Comparison of ENCODE assay signal across 9 mouse cellular contexts in genomic region chr19:50264450-50264849, GRCm38 (mm10).
DNase-seq lines count a peak whose midpoint lies in the region; ATAC-seq and TF ChIP-seq lines count a peak whose summit lies in the region.
"Had no signal": no experiment of that assay in that cellular context is flagged by ENCODE, and none has a peak within 500 bp of the region (broad histone marks: within the 10 kb centered on the region; RNA-seq: fewer than 3 reads in every experiment).

No protein-coding gene starts in this region.

- H3K27ac ChIP-seq in limb, embryonic 11.5 days (replicated peaks; ENCODE audit: low read depth, low read length) = no peak overlapping the region
- no peak overlapping the region for H3K27ac ChIP-seq in limb, embryonic 10.5 days
- H3K27ac ChIP-seq in thymus, adult 2 months (ENCODE audit: control insufficient read depth, insufficient read depth, low read length) = no peak overlapping the region

- H3K36me3 ChIP-seq in limb, embryonic 11.5 days (ENCODE audit: control insufficient read depth, insufficient read depth, low read length) = no peaks in the 10 kb centered on the region
- H3K36me3 ChIP-seq in limb, embryonic 10.5 days = no peaks in the 10 kb centered on the region
- H3K36me3 ChIP-seq in thymus, adult 2 months (ENCODE audit: control insufficient read depth, insufficient read depth, low read length) = no peaks in the 10 kb centered on the region

- no peak for TF ChIP-seq POLR2A in thymus, adult 2 months (IDR thresholded peaks at IDR 0.05; ENCODE audit: control insufficient read depth, extremely low read depth, insufficient read depth, low read length, poor library complexity)

- no peak for ATAC-seq in limb, embryonic 11.5 days (ENCODE audit: insufficient number of reproducible peaks, low FRiP score, low TSS enrichment, low read depth)

- DNase-seq in adrenal gland, adult (ENCODE audit: inconsistent age in 2 of 2, low spot score in 1 of 2) = peak; percentile 15 to 72
- DNase-seq in adrenal gland, postnatal 4 days (ENCODE audit: low spot score in 2 of 2) = no peak
- DNase-seq in limb, embryonic 11.5 days (ENCODE audit: low spot score) = peak; percentile 33
- DNase-seq in limb, embryonic 10.5 days (ENCODE audit: low spot score) = no peak
- DNase-seq in adrenal gland, postnatal 25 days = peak; percentile 42
- DNase-seq in layer of hippocampus, adult 11-12 months (ENCODE audit: low spot score) = peak; percentile 55
- no peak for DNase-seq in thymus, adult 2 months
- DNase-seq in urinary bladder, postnatal 36 days (ENCODE audit: low spot score in 2 of 2) = no peak

- H3K27me3 ChIP-seq in limb, embryonic 11.5 days (ENCODE audit: control insufficient read depth, insufficient read depth, low read length) = no peaks in the 10 kb centered on the region
- no peaks in the 10 kb centered on the region for H3K27me3 ChIP-seq in limb, embryonic 10.5 days (ENCODE audit: low read depth, poor library complexity, severe bottlenecking)
- no peaks in the 10 kb centered on the region for H3K27me3 ChIP-seq in thymus, adult 2 months (ENCODE audit: control insufficient read depth, insufficient read depth, low read length)

- no peak for TF ChIP-seq CTCF in thymus, adult 2 months (IDR thresholded peaks at IDR 0.05; ENCODE audit: borderline replicate concordance, control insufficient read depth, extremely low read depth, insufficient read depth, low read length, poor library complexity)

- no peak overlapping the region for H3K9ac ChIP-seq in limb, embryonic 11.5 days (ENCODE audit: low read length)

- no peaks in the 10 kb centered on the region for H3K9me3 ChIP-seq in limb, embryonic 11.5 days (ENCODE audit: control insufficient read depth, low read length)
- H3K9me3 ChIP-seq in limb, embryonic 10.5 days (replicated peaks) = no peaks in the 10 kb centered on the region

- no peak overlapping the region for H3K4me3 ChIP-seq in limb, embryonic 11.5 days (ENCODE audit: low read depth, low read length)
- no peak overlapping the region for H3K4me3 ChIP-seq in limb, embryonic 10.5 days
- H3K4me3 ChIP-seq in thymus, adult 2 months (ENCODE audit: control insufficient read depth, insufficient read depth, low read length) = no peak overlapping the region
- H3K4me3 ChIP-seq: myocyte had no signal

- no peak overlapping the region for H3K4me2 ChIP-seq in limb, embryonic 11.5 days (ENCODE audit: low read depth, severe bottlenecking)

- no peaks in the 10 kb centered on the region for H3K4me1 ChIP-seq in limb, embryonic 11.5 days (ENCODE audit: control insufficient read depth, insufficient read depth, low read length)
- H3K4me1 ChIP-seq in limb, embryonic 10.5 days = no peaks in the 10 kb centered on the region
- H3K4me1 ChIP-seq in thymus, adult 2 months (replicated peaks; ENCODE audit: control insufficient read depth, insufficient read depth, low read length) = no peaks in the 10 kb centered on the region

- 84% methylated on average over 1 of the region's 1 CpGs for WGBS in limb, embryonic 11.5 days
- 88% methylated on average over 1 of the region's 1 CpGs for WGBS in limb, embryonic 10.5 days
- WGBS in thymus, adult 2 months = 59% methylated on average over 1 of the region's 1 CpGs

Comparison
In these comparisons a context has a peak if more than half of its experiments do, and no peak if none do; other contexts are left out.
1. DNase-seq: peak in adrenal gland, adult (2 of 2), limb, embryonic 11.5 days (single experiment), adrenal gland, postnatal 25 days (single experiment) and layer of hippocampus, adult 11-12 months (single experiment); none in adrenal gland, postnatal 4 days (0 of 2), limb, embryonic 10.5 days (single experiment), thymus, adult 2 months (single experiment) and urinary bladder, postnatal 36 days (0 of 2).